Mouse (Mus musculus): ENCODE data around the gene Def8. TPM values are rescaled to one million over a fixed set of nuclear protein-coding genes. Genes with fewer than 3 reads are reported as not detected.

The Def8 gene
- polyA plus RNA-seq, 2 experiments: 8.0 to 10.5 TPM

GRCm38 (mm10) chr8:123442871-123443575, 19.7 kb downstream of the Def8 start:
- Histone ChIP-seq H3K9me3 (ENCODE audit: control insufficient read depth, low read length) (no peaks in the 10 kb centered on the region), H3K36me3 (replicated peaks; ENCODE audit: control insufficient read depth, insufficient read depth, low read depth) (no peaks in the 10 kb centered on the region), H3K27me3 (ENCODE audit: control insufficient read depth, insufficient read depth, low read length) (no peaks in the 10 kb centered on the region), H3K4me1 (replicated peaks; ENCODE audit: control insufficient read depth in 2 of 2, insufficient read depth in 2 of 2, low read length in 1 of 2) (peaks cover 4 to 10% of the 10 kb centered on the region in 2 experiments; a peak in 3 of 4 replicates), H3K4me2 (ENCODE audit: low read depth) (peak overlapping the region; percentile 81), H3K27ac (no peak overlapping the region), H3K9ac (replicated peaks) (peak overlapping the region; percentile 69), H3K4me3 (ENCODE audit: insufficient read depth in 1 of 2, low read depth in 2 of 2, low read length in 2 of 2) (peak overlapping the region; percentile 72 to 85)
- DNase-seq (ENCODE audit: low read depth in 3 of 3, low spot score in 3 of 3) (peak; percentile 68 to 75 (median 72)), ATAC-seq (ENCODE audit: insufficient read depth) (peak; percentile 93)
- WGBS (ENCODE audit: insufficient replicate concordance): 1% methylated on average over 41 of the region's 41 CpGs
- TF ChIP-seq EP300 (IDR thresholded peaks at IDR 0.05; ENCODE audit: low read depth): no peak
- peak; percentile 82 for TF ChIP-seq CTCF (IDR thresholded peaks at IDR 0.05; ENCODE audit: low read depth)

GRCm38 (mm10) chr8:123443576-123443921, 20.2 kb downstream of the Def8 start:
- Histone ChIP-seq H3K4me1 (replicated peaks; ENCODE audit: control insufficient read depth in 2 of 2, insufficient read depth in 2 of 2, low read length in 1 of 2) (peaks cover 4 to 10% of the 10 kb centered on the region in 2 experiments; a peak in 3 of 4 replicates), H3K9me3 (ENCODE audit: control insufficient read depth, low read length) (no peaks in the 10 kb centered on the region), H3K27me3 (ENCODE audit: control insufficient read depth, insufficient read depth, low read length) (no peaks in the 10 kb centered on the region), H3K4me2 (ENCODE audit: low read depth) (peak overlapping the region; percentile 81), H3K36me3 (replicated peaks; ENCODE audit: control insufficient read depth, insufficient read depth, low read depth) (no peaks in the 10 kb centered on the region), H3K4me3 (ENCODE audit: insufficient read depth in 1 of 2, low read depth in 2 of 2, low read length in 2 of 2) (peak overlapping the region; percentile 72 to 85), H3K9ac (replicated peaks) (peak overlapping the region; percentile 69), H3K27ac (no peak overlapping the region)
- no peak for DNase-seq (ENCODE audit: low read depth in 3 of 3, low spot score in 3 of 3)
- no peak for ATAC-seq (ENCODE audit: insufficient read depth)
- TF ChIP-seq CTCF (IDR thresholded peaks at IDR 0.05; ENCODE audit: low read depth) (no peak), EP300 (IDR thresholded peaks at IDR 0.05; ENCODE audit: low read depth) (no peak)
- WGBS (ENCODE audit: insufficient replicate concordance): 19% methylated on average over 4 of the region's 4 CpGs

GRCm38 (mm10) chr8:123444131-123444530, 20.8 kb downstream of the Def8 start:
- ATAC-seq (ENCODE audit: insufficient read depth): no peak
- WGBS (ENCODE audit: insufficient replicate concordance): 54% methylated on average over 6 of the region's 6 CpGs
- no peak overlapping the region for H3K27ac ChIP-seq

GRCm38 (mm10) chr8:123445981-123446380, 22.7 kb downstream of the Def8 start:
- Histone ChIP-seq H3K36me3 (replicated peaks; ENCODE audit: control insufficient read depth, insufficient read depth, low read depth) (no peaks in the 10 kb centered on the region), H3K27me3 (ENCODE audit: control insufficient read depth, insufficient read depth, low read length) (no peaks in the 10 kb centered on the region), H3K4me2 (ENCODE audit: low read depth) (no peak overlapping the region), H3K4me3 (ENCODE audit: insufficient read depth in 1 of 2, low read depth in 2 of 2, low read length in 2 of 2) (no peak overlapping the region), H3K27ac (no peak overlapping the region), H3K9ac (replicated peaks) (no peak overlapping the region), H3K9me3 (ENCODE audit: control insufficient read depth, low read length) (no peaks in the 10 kb centered on the region), H3K4me1 (replicated peaks; ENCODE audit: control insufficient read depth in 2 of 2, insufficient read depth in 2 of 2, low read length in 1 of 2) (peaks cover 4 to 15% of the 10 kb centered on the region in 2 experiments; a peak in 3 of 4 replicates)
- DNase-seq (ENCODE audit: low read depth in 3 of 3, low spot score in 3 of 3): no peak
- 67% methylated on average over 10 of the region's 10 CpGs for WGBS (ENCODE audit: insufficient replicate concordance)
- TF ChIP-seq CTCF (IDR thresholded peaks at IDR 0.05; ENCODE audit: low read depth) (no peak), EP300 (IDR thresholded peaks at IDR 0.05; ENCODE audit: low read depth) (no peak)
- no peak for ATAC-seq (ENCODE audit: insufficient read depth)

More at GRCm38 (mm10) chr8:123444131-123444530, 20.8 kb downstream of the Def8 start:
- no peak for TF ChIP-seq CTCF (IDR thresholded peaks at IDR 0.05; ENCODE audit: low read depth)
- TF ChIP-seq EP300 (IDR thresholded peaks at IDR 0.05; ENCODE audit: low read depth): no peak
- Histone ChIP-seq H3K4me1 (replicated peaks; ENCODE audit: control insufficient read depth in 2 of 2, insufficient read depth in 2 of 2, low read length in 1 of 2) (peaks cover 4 to 11% of the 10 kb centered on the region in 2 experiments; a peak in 3 of 4 replicates), H3K9me3 (ENCODE audit: control insufficient read depth, low read length) (no peaks in the 10 kb centered on the region), H3K36me3 (replicated peaks; ENCODE audit: control insufficient read depth, insufficient read depth, low read depth) (no peaks in the 10 kb centered on the region), H3K4me3 (ENCODE audit: insufficient read depth in 1 of 2, low read depth in 2 of 2, low read length in 2 of 2) (no peak overlapping the region), H3K9ac (replicated peaks) (no peak overlapping the region), H3K4me2 (ENCODE audit: low read depth) (peak overlapping the region; percentile 81), H3K27me3 (ENCODE audit: control insufficient read depth, insufficient read depth, low read length) (no peaks in the 10 kb centered on the region)
- no peak for DNase-seq (ENCODE audit: low read depth in 3 of 3, low spot score in 3 of 3)

GRCm38 (mm10) chr8:123446799-123447198, 23.5 kb downstream of the Def8 start:
- WGBS (ENCODE audit: insufficient replicate concordance): 72% methylated on average over 6 of the region's 6 CpGs
- peaks cover 4 to 17% of the 10 kb centered on the region in 2 experiments; a peak in 3 of 4 replicates for H3K4me1 ChIP-seq (replicated peaks; ENCODE audit: control insufficient read depth in 2 of 2, insufficient read depth in 2 of 2, low read length in 1 of 2)

More at GRCm38 (mm10) chr8:123446799-123447198, 23.5 kb downstream of the Def8 start:
- DNase-seq (ENCODE audit: low read depth in 3 of 3, low spot score in 3 of 3) (no peak), ATAC-seq (ENCODE audit: insufficient read depth) (no peak)
- Histone ChIP-seq H3K27ac (no peak overlapping the region), H3K4me2 (ENCODE audit: low read depth) (no peak overlapping the region), H3K36me3 (replicated peaks; ENCODE audit: control insufficient read depth, insufficient read depth, low read depth) (no peaks in the 10 kb centered on the region), H3K27me3 (ENCODE audit: control insufficient read depth, insufficient read depth, low read length) (no peaks in the 10 kb centered on the region), H3K9ac (replicated peaks) (no peak overlapping the region), H3K9me3 (ENCODE audit: control insufficient read depth, low read length) (no peaks in the 10 kb centered on the region), H3K4me3 (ENCODE audit: insufficient read depth in 1 of 2, low read depth in 2 of 2, low read length in 2 of 2) (no peak overlapping the region)
- TF ChIP-seq CTCF (IDR thresholded peaks at IDR 0.05; ENCODE audit: low read depth) (no peak), EP300 (IDR thresholded peaks at IDR 0.05; ENCODE audit: low read depth) (no peak)

Data from liver, embryonic 14.5 days (tissue).